Mouse (Mus musculus) lung, postnatal 0 days (tissue): ENCODE data around the gene Sept5. TPM values are rescaled to one million over a fixed set of nuclear protein-coding genes. Genes with fewer than 3 reads are reported as not detected.
A peak's percentile ranks its signal among the peaks of the same experiment; 100 is the strongest.

Experiments used
- ATAC-seq: fragments of 200-750 bp; cut with Nextera tagmentation; 2 replicates; pipeline ENCODE4 v1.8.0; 2017; ENCODE audit warnings: moderate library complexity
- DNase-seq: peaks from one replicate; pipeline ENCODE4 v3.0.0-alpha.2; 2016; ENCODE audit warnings: low spot score
- H3K27ac ChIP-seq: fragments of 300-500 bp; sonication (generic); 2 replicates; pipeline ENCODE4 v1.5.1; 2014; ENCODE audit warnings: antibody characterized with exemption, mild to moderate bottlenecking, low read length, mixed read lengths
- H3K27me3 ChIP-seq: fragments of 300-500 bp; sonication (generic); replicated peaks from 2 replicates; pipeline ENCODE4 v1.6.1; 2014; ENCODE audit warnings: low read length, mixed read lengths; ENCODE audit not compliant: insufficient read depth
- H3K36me3 ChIP-seq: fragments of 300-500 bp; sonication (generic); 2 replicates; pipeline ENCODE4 v1.6.1; 2014; ENCODE audit warnings: low read length, mixed read lengths; ENCODE audit not compliant: insufficient read depth
- H3K4me1 ChIP-seq: fragments of 300-500 bp; sonication (generic); 2 replicates; pipeline ENCODE4 v1.6.1; 2014; ENCODE audit warnings: antibody characterized with exemption, low read depth, low read length, mixed read lengths; ENCODE audit not compliant: insufficient read depth
- H3K4me2 ChIP-seq: fragments of 300-500 bp; sonication (generic); replicated peaks from 2 replicates; pipeline ENCODE4 v1.6.1; 2014; ENCODE audit warnings: low read depth, mild to moderate bottlenecking, low read length, moderate library complexity, mixed read lengths
- H3K4me3 ChIP-seq: fragments of 300-500 bp; sonication (generic); 2 replicates; pipeline ENCODE4 v1.5.1; 2014; ENCODE audit warnings: low read depth, low read length
- H3K9ac ChIP-seq: fragments of 300-500 bp; sonication (generic); replicated peaks from 2 replicates; pipeline ENCODE4 v1.6.1; 2014; ENCODE audit warnings: low read depth, mild to moderate bottlenecking
- H3K9me3 ChIP-seq: fragments of 300-500 bp; sonication (generic); 2 replicates; pipeline ENCODE4 v1.6.1; 2016; ENCODE audit warnings: low read length, mixed read lengths
- CTCF ChIP-seq: IDR thresholded peaks from 2 replicates; pipeline ENCODE4 v1.5.1; 2016; ENCODE audit warnings: antibody characterized with exemption, mild to moderate bottlenecking
- EP300 ChIP-seq: IDR thresholded peaks from 2 replicates; pipeline ENCODE4 v1.6.1; 2016; ENCODE audit warnings: antibody characterized with exemption, mild to moderate bottlenecking, control low read depth
- WGBS: fragments of 180-500 bp; shearing (Covaris S2); extraction: QIAGEN DNeasy Blood & Tissue Kit; methylation state at CpG from one replicate; pipeline ENCODE4 v1.1.7; 2014; 5-methylcytosine and 5-hydroxymethylcytosine counted together
- polyA plus RNA-seq: library from polyadenylated mRNA; unstranded; fragments of >200 nt; fragmentation: Nextera tagmentation; extraction: Ambion mirVana; gene quantifications from 2 replicates; pipeline ENCODE4 v1.2.1, GENCODE M21; 2015

The Sept5 gene
- polyA plus RNA-seq, 1 experiment from 2014 or later, result 8.5 TPM

DNA sequence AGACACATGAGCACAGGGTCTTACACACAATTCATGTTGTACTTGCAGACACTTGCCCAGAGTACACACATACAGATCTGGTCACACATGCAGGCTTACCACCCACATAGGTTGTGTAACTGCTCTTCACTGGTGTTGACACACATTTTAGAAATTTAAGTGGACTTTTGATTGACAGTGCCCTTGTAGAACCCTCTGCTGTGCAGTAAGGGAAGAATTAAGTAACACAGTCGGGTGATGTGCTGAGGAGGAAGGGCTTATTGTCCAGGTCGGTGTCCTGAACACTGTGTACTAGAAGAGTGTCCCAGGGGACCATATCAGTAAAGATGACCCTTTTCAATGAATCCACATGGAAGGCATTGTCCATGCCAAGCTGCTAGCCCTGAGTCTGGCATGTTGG is 35.8 kb downstream of the Sept5 start:
- H3K27ac ChIP-seq, result no peak overlapping the region
- WGBS, result 52% methylated on average over 2 of the region's 2 CpGs
- H3K9me3 ChIP-seq, result no peaks in the 10 kb centered on the region
- no peaks in the 10 kb centered on the region for H3K36me3 ChIP-seq
- peaks cover 9% of the 10 kb centered on the region; the same call in 1 of the 2 replicates for H3K4me1 ChIP-seq
- peak; percentile 29; the same call in 1 of the 2 replicates for ATAC-seq
- TF ChIP-seq EP300, result no peak
- no peak for TF ChIP-seq CTCF
- no peak overlapping the region for H3K9ac ChIP-seq
- DNase-seq, result peak; percentile 54
- H3K4me2 ChIP-seq, result no peak overlapping the region
- H3K4me3 ChIP-seq, result no peak overlapping the region
- H3K27me3 ChIP-seq, result peaks cover 34% of the 10 kb centered on the region

DNA sequence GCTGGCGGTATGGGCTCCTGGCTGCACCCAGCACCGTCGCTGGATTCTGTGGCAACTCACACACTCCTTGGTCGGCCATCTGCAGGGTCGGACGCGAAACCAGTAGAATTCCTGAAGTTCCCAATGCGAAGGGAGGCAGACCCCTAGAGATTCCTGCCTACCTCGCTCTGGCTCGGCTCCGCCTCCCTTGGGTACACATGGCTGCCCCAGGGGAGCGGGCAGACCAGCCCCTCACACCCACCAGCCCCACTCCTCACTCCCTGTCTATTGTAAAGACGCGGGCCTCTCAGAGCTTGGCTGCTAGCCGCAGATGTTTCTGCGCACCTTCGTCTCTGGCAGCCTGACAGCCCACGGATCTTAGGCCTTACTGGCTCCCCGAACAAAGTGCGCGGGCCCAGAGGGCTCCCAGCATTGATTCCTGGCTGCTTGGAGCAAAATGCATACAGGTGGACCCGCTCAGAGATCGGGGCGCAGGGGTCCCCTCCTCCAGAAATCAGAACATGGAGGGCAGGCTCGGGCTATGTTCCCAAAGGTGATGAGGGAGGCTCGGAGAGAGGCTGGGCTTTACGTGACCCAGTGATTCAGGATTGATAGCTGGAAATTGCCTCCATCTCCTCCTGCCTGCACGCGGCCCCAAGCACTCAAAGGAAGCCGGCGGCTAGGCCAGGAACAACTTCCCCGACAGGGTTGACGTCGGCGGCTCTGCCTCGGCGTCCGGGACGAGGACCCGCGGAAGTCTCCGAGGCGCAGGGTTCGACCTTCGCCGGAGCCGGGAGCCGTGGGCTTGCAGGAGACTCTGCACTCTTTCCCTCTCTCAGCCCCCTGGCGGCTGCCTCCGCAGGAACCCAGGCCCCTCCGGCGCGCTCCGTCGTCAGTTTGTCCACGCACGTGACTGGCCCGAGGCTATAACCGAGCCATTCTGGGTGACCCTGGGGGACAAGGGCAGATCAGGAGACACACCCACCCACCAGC is 38.4 kb downstream of the Sept5 start:
- no peak overlapping the region for H3K9ac ChIP-seq

DNA sequence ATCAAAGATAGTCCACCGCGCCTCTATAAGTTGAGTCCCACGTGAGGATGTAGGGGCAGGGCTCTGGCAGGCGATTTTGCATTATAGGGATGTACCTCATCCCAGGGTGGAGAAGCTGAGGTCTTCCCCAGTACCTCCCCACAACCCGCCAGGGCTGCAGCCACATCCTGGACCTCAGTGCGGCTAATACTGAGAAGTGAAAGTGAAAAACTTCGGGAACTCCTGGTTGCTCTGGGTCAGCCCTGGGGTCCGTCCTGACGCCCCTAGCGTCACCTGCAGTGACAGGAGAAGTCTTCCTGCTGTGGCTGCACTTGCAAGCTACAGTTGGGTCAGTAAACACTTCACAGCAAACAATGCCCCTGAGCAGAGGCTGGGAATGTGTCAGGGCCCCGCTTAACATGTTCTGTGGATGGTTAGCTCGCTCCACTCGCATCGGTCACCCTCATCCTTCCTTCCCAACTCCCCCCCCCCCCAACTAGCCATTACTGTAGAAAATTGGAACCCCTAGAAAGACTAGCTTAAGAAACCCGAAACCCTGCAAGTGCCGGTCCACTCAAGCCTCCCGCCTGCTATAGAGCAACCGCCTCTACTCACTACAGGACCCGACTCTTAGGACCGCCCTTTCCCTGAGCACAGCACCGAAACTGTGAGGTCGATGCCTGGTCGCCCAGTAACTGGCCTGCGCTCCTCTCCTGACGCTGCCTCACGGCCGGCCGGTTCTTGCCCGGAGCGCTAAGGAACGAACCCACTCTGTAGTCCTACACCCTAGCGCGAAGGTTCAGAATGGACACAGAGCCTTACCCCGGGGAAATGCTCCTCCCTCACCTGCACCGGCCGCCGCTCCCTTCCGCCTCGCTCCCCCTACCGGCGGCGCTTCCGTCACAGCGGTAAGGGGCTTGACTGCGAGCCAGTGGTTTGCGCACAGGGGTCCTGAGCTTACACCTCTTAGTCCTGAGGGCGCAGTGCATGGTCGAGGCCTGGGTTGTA is 39.7 kb downstream of the Sept5 start, which contains the start of gene Tbx1:
TSS of gene Tbx1 (minus strand) at position 868 of the 987 bp plus-strand sequence.
- TF ChIP-seq CTCF, result peak; percentile 67
- TF ChIP-seq EP300, result no peak
- WGBS, result 5% methylated on average over 48 of the region's 48 CpGs
- H3K36me3 ChIP-seq, result no peaks in the 10 kb centered on the region
- H3K27ac ChIP-seq, result 0 out of 2 replicates have a peak within 1 kb of the TSS, but pooled peaks have one; percentile 11
- no peaks in the 10 kb centered on the region for H3K9me3 ChIP-seq
- peak within 1 kb of the TSS; percentile 37 for H3K4me3 ChIP-seq
- H3K4me1 ChIP-seq, result peaks cover 12% of the 10 kb centered on the region; the same call in 1 of the 2 replicates
- peak; percentile 25 for ATAC-seq
- peaks cover 64% of the 10 kb centered on the region for H3K27me3 ChIP-seq
- H3K9ac ChIP-seq, result no peak within 1 kb of the TSS
- H3K4me2 ChIP-seq, result peak within 1 kb of the TSS; percentile 56
- DNase-seq, result peak; percentile 40

More for the DNA sequence above, 38.4 kb downstream of the Sept5 start:
- Histone ChIP-seq H3K36me3 (no peaks in the 10 kb centered on the region), H3K27me3 (peaks cover 52% of the 10 kb centered on the region), H3K4me3 (peak overlapping the region; percentile 24), H3K4me2 (peak overlapping the region; percentile 56), H3K9me3 (no peaks in the 10 kb centered on the region), H3K4me1 (peaks cover 9% of the 10 kb centered on the region; the same call in 1 of the 2 replicates), H3K27ac (no peak overlapping the region)
- no peak for DNase-seq
- ATAC-seq, result no peak
- TF ChIP-seq CTCF, result peak; percentile 59
- TF ChIP-seq EP300, result no peak
- WGBS, result 5% methylated on average over 59 of the region's 59 CpGs

DNA sequence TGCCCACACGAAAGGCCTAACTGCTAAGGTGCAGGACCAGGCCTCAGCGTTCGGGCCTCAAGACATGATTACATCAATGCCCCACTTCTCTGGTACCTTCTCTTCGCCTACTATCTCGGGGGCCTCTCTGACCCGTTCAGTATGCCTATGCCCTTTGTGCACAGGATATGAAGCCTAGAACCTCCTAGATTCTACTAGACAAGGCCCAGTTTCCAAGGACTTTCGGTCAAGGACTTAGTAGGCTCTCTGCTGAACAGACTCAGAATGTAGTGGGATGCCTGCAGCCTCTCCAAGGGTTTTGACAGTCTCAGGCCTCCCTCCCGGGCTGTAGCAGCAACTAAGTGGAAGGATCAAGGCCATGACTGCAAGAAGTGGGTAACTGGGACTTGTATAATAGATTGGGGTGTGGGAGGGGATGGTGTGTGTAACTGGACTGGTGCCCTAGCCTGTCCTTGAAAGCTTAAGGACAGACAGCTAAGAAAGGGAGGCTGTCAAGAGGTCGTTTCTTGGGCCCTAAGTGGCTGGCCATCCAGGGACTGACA is 40.6 kb downstream of the Sept5 start:
- no peak overlapping the region for H3K27ac ChIP-seq
- peaks cover 12% of the 10 kb centered on the region; the same call in 1 of the 2 replicates for H3K4me1 ChIP-seq
- H3K27me3 ChIP-seq, result peaks cover 73% of the 10 kb centered on the region
- TF ChIP-seq CTCF (no peak), EP300 (no peak)
- ATAC-seq (no peak), DNase-seq (no peak)
- H3K9ac ChIP-seq, result no peak overlapping the region
- no peak overlapping the region; the same call in 1 of the 2 replicates for H3K4me2 ChIP-seq
- WGBS, result 58% methylated on average over 9 of the region's 9 CpGs
- H3K9me3 ChIP-seq, result no peaks in the 10 kb centered on the region
- no peaks in the 10 kb centered on the region for H3K36me3 ChIP-seq
- H3K4me3 ChIP-seq, result no peak overlapping the region

DNA sequence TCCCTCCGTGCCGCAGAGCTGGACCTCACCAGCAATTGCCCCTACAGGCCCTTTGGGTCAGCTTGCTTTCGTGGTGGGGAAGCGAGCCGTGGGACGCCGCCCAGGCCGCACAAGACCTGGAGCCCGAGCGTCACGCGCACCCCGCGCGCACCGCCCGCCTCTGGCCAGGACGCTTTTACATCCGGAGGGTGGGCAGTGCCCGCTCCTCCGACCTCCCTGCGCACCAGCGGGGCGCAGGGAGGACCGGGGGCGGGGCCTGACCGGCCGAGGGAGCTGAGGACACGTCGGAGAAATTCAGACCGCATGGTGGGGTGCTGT is 41.1 kb downstream of the Sept5 start:
- no peak overlapping the region for H3K9ac ChIP-seq
- peak overlapping the region; percentile 27; the same call in 1 of the 2 replicates for H3K4me3 ChIP-seq
- H3K27me3 ChIP-seq, result peaks cover 78% of the 10 kb centered on the region
- TF ChIP-seq CTCF (no peak), EP300 (no peak)
- H3K27ac ChIP-seq, result no peak overlapping the region
- H3K4me2 ChIP-seq, result no peak overlapping the region; the same call in 1 of the 2 replicates
- no peak for DNase-seq
- no peaks in the 10 kb centered on the region for H3K9me3 ChIP-seq
- no peaks in the 10 kb centered on the region for H3K36me3 ChIP-seq
- 14% methylated on average over 31 of the region's 31 CpGs for WGBS
- ATAC-seq, result peak; percentile 30
- H3K4me1 ChIP-seq, result peaks cover 12% of the 10 kb centered on the region; the same call in 1 of the 2 replicates
